In genomic region chr7:31139765-31140164, GRCm38 (mm10) we compare ENCODE assay signal across 8 mouse cellular contexts. TPM values are rescaled to one million over a fixed set of nuclear protein-coding genes. Genes with fewer than 3 reads are reported as not detected.
A peak's percentile ranks its signal among the peaks of the same experiment; 100 is the strongest.
DNase-seq lines count a peak whose midpoint lies in the region; ATAC-seq and TF ChIP-seq lines count a peak whose summit lies in the region.

No protein-coding gene starts in this region.

- no peak overlapping the region for H3K9ac ChIP-seq in ES-Bruce4 (ENCODE audit: low read depth, poor library complexity, severe bottlenecking)
- H3K9ac ChIP-seq in heart, embryonic 16.5 days (ENCODE audit: low read length) = no peak overlapping the region
- H3K9ac ChIP-seq in stomach, embryonic 15.5 days = no peak overlapping the region

- TF ChIP-seq POLR2A in ES-Bruce4 (IDR thresholded peaks at IDR 0.05; ENCODE audit: insufficient read depth, low read length) = no peak

- no peaks in the 10 kb centered on the region for H3K4me1 ChIP-seq in ES-Bruce4 (ENCODE audit: control insufficient read depth, insufficient read depth, low read length)
- peaks cover 7% of the 10 kb centered on the region for H3K4me1 ChIP-seq in heart, embryonic 16.5 days (ENCODE audit: control insufficient read depth, insufficient read depth, low read length)
- H3K4me1 ChIP-seq in midbrain, embryonic 10.5 days = no peaks in the 10 kb centered on the region
- H3K4me1 ChIP-seq in stomach, embryonic 15.5 days = no peaks in the 10 kb centered on the region

- TF ChIP-seq EP300 in ES-Bruce4 (IDR thresholded peaks at IDR 0.05; ENCODE audit: insufficient read depth, low read depth, low read length) = no peak

- H3K9me3 ChIP-seq in ES-Bruce4 (replicated peaks; ENCODE audit: control insufficient read depth, insufficient read depth, low read length, poor library complexity, severe bottlenecking) = no peaks in the 10 kb centered on the region
- no peaks in the 10 kb centered on the region for H3K9me3 ChIP-seq in heart, embryonic 16.5 days (replicated peaks; ENCODE audit: control insufficient read depth, low read length)
- no peaks in the 10 kb centered on the region for H3K9me3 ChIP-seq in midbrain, embryonic 10.5 days (replicated peaks)
- no peaks in the 10 kb centered on the region for H3K9me3 ChIP-seq in stomach, embryonic 15.5 days

- H3K4me2 ChIP-seq in heart, embryonic 16.5 days (ENCODE audit: low read depth, low read length) = no peak overlapping the region
- no peak overlapping the region for H3K4me2 ChIP-seq in stomach, embryonic 15.5 days

- TF ChIP-seq CTCF in ES-Bruce4 (IDR thresholded peaks at IDR 0.05; ENCODE audit: low read depth, low read length) = peak; percentile 73

- no peak for DNase-seq in frontal cortex, postnatal 14 days (ENCODE audit: low spot score in 2 of 2)
- DNase-seq in cerebellum, postnatal 14 days = peak; percentile 85
- DNase-seq in kidney, postnatal 36 days = peak; percentile 66 to 86
- peak; percentile 43 for DNase-seq in midbrain, embryonic 10.5 days (ENCODE audit: low spot score)

- no peak overlapping the region for H3K27ac ChIP-seq in ES-Bruce4 (ENCODE audit: insufficient read depth, low read length)
- H3K27ac ChIP-seq in heart, embryonic 16.5 days (ENCODE audit: low read length) = peak overlapping the region; percentile 66
- no peak overlapping the region for H3K27ac ChIP-seq in midbrain, embryonic 10.5 days (replicated peaks)
- no peak overlapping the region for H3K27ac ChIP-seq in stomach, embryonic 15.5 days

- 62% methylated on average over 5 of the region's 5 CpGs for WGBS in heart, embryonic 16.5 days
- 64% methylated on average over 5 of the region's 5 CpGs for WGBS in midbrain, embryonic 10.5 days
- 59% methylated on average over 5 of the region's 5 CpGs for WGBS in stomach, embryonic 15.5 days

- no peaks in the 10 kb centered on the region for H3K27me3 ChIP-seq in ES-Bruce4 (ENCODE audit: control insufficient read depth, insufficient read depth, low read length, poor library complexity, severe bottlenecking)
- no peaks in the 10 kb centered on the region for H3K27me3 ChIP-seq in heart, embryonic 16.5 days (ENCODE audit: control insufficient read depth, insufficient read depth, low read length)
- no peaks in the 10 kb centered on the region for H3K27me3 ChIP-seq in midbrain, embryonic 10.5 days (ENCODE audit: low read depth, poor library complexity, severe bottlenecking)
- H3K27me3 ChIP-seq in stomach, embryonic 15.5 days (replicated peaks) = no peaks in the 10 kb centered on the region

- no peak overlapping the region for H3K4me3 ChIP-seq in ES-Bruce4 (ENCODE audit: low read depth, low read length)
- H3K4me3 ChIP-seq in heart, embryonic 16.5 days (ENCODE audit: low read length) = no peak overlapping the region
- no peak overlapping the region for H3K4me3 ChIP-seq in midbrain, embryonic 10.5 days
- no peak overlapping the region for H3K4me3 ChIP-seq in stomach, embryonic 15.5 days (replicated peaks)

- peak; percentile 88 for ATAC-seq in frontal cortex, adult (ENCODE audit: low TSS enrichment)
- peak; percentile 67 for ATAC-seq in heart, embryonic 16.5 days (replicated peaks; ENCODE audit: extremely low read depth, insufficient read depth, low FRiP score)
- peak; percentile 16; the same call in 1 of the 2 replicates for ATAC-seq in stomach, embryonic 15.5 days (ENCODE audit: insufficient read depth, low FRiP score, low read depth)

- peaks cover 63% of the 10 kb centered on the region for H3K36me3 ChIP-seq in ES-Bruce4 (ENCODE audit: control insufficient read depth, insufficient read depth, low read length, poor library complexity, severe bottlenecking)
- H3K36me3 ChIP-seq in heart, embryonic 16.5 days (ENCODE audit: control insufficient read depth, insufficient read depth) = peaks cover 79% of the 10 kb centered on the region
- H3K36me3 ChIP-seq in midbrain, embryonic 10.5 days = peaks cover 100% of the 10 kb centered on the region
- peaks cover 81% of the 10 kb centered on the region for H3K36me3 ChIP-seq in stomach, embryonic 15.5 days

RNA-seq across cellular contexts. Expression of gene Scn1b, which starts 13.0 kb away (rescaled TPM):
- polyA plus RNA-seq in ES-Bruce4 (2011; ENCODE audit: insufficient read depth, insufficient read length, low read depth, missing spikeins) = 26.1 and 27.5 TPM in 2 replicates
- 2.8 and 3.5 TPM in 2 replicates for polyA plus RNA-seq in heart, embryonic 16.5 days (2015; fragmentation: Nextera tagmentation; extraction: Ambion mirVana)
- polyA plus RNA-seq in midbrain, embryonic 10.5 days (2016; fragmentation: Nextera tagmentation; extraction: Ambion mirVana) = 0.55 and 0.80 TPM in 2 replicates
- 2.1 and 2.9 TPM in 2 replicates for polyA plus RNA-seq in stomach, embryonic 15.5 days (2015; fragmentation: Nextera tagmentation; extraction: Ambion mirVana)

RNA-seq across cellular contexts. Expression of gene Gramd1a, which starts 15.9 kb away (rescaled TPM):
- polyA plus RNA-seq in ES-Bruce4 (2011; ENCODE audit: insufficient read depth, insufficient read length, low read depth, missing spikeins) = 52.0 and 54.9 TPM in 2 replicates
- 53.1 and 58.0 TPM in 2 replicates for polyA plus RNA-seq in heart, embryonic 16.5 days (2015; fragmentation: Nextera tagmentation; extraction: Ambion mirVana)
- 90.0 and 120 TPM in 2 replicates for polyA plus RNA-seq in midbrain, embryonic 10.5 days (2016; fragmentation: Nextera tagmentation; extraction: Ambion mirVana)
- polyA plus RNA-seq in stomach, embryonic 15.5 days (2015; fragmentation: Nextera tagmentation; extraction: Ambion mirVana) = 52.6 and 54.6 TPM in 2 replicates

RNA-seq across cellular contexts. Expression of gene Hpn, which starts 24.7 kb away (rescaled TPM):
- 27.6 and 28.7 TPM in 2 replicates for polyA plus RNA-seq in ES-Bruce4 (2011; ENCODE audit: insufficient read depth, insufficient read length, low read depth, missing spikeins)
- polyA plus RNA-seq in heart, embryonic 16.5 days (2015; fragmentation: Nextera tagmentation; extraction: Ambion mirVana) = 2.6 and 3.1 TPM in 2 replicates
- polyA plus RNA-seq in midbrain, embryonic 10.5 days (2016; fragmentation: Nextera tagmentation; extraction: Ambion mirVana) = 1.00 and 1.5 TPM in 2 replicates
- polyA plus RNA-seq in stomach, embryonic 15.5 days (2015; fragmentation: Nextera tagmentation; extraction: Ambion mirVana) = 35.3 and 36.9 TPM in 2 replicates

Comparison
In these comparisons a context has a peak if more than half of its experiments do, and no peak if none do; other contexts are left out.
1. ATAC-seq: peak in every context shown above with its lines; median percentile 88 in frontal cortex, adult; 67 in heart, embryonic 16.5 days; 16 in stomach, embryonic 15.5 days.
2. DNase-seq: peak in cerebellum, postnatal 14 days (2 of 2), kidney, postnatal 36 days (2 of 2) and midbrain, embryonic 10.5 days (single experiment); none in frontal cortex, postnatal 14 days (0 of 2).